Mouse (Mus musculus) lung, embryonic 14.5 days (tissue): ENCODE measurements at regions not wholly inside any gene's neighbourhood (a gene's known extent, or its start where the extent isn't known, plus 50 kb on each side); places are given as distances from the start of the nearest gene placed in this dataset.
A peak's percentile ranks its signal among the peaks of the same experiment; 100 is the strongest.
"Not testable (repeated sequence)": the region's sequence is repeated elsewhere in the genome, so short reads cannot be mapped to it uniquely, and the experiment has no call there.

Experiments
- ATAC-seq: fragments of 200-750 bp; cut with Nextera tagmentation; 2 replicates; pipeline ENCODE4 v1.8.0; 2017; ENCODE audit warnings: mild to moderate bottlenecking, moderate TSS enrichment, moderate library complexity; ENCODE audit not compliant: insufficient read depth
- DNase-seq: peaks from one replicate; pipeline ENCODE4 v3.0.0-alpha.2; 2015
- H3K27ac ChIP-seq: fragments of 300-500 bp; sonication (generic); 2 replicates; pipeline ENCODE4 v1.5.1; 2014; ENCODE audit warnings: low read depth, mild to moderate bottlenecking, moderate library complexity
- H3K27me3 ChIP-seq: fragments of 300-500 bp; sonication (generic); 2 replicates; pipeline ENCODE4 v1.6.1; 2014; ENCODE audit warnings: low read length, control low read depth; ENCODE audit not compliant: insufficient read depth
- H3K36me3 ChIP-seq: fragments of 300-500 bp; sonication (generic); 2 replicates; pipeline ENCODE4 v1.6.1; 2014; ENCODE audit warnings: control low read depth; ENCODE audit not compliant: insufficient read depth
- H3K4me1 ChIP-seq: fragments of 300-500 bp; sonication (generic); 2 replicates; pipeline ENCODE4 v1.6.1; 2014; ENCODE audit warnings: antibody characterized with exemption, control low read depth; ENCODE audit not compliant: insufficient read depth
- H3K4me2 ChIP-seq: fragments of 300-500 bp; sonication (generic); 2 replicates; pipeline ENCODE4 v1.6.1; 2014; ENCODE audit warnings: mild to moderate bottlenecking
- H3K4me3 ChIP-seq: fragments of 300-500 bp; sonication (generic); 2 replicates; pipeline ENCODE4 v1.5.1; 2014; ENCODE audit warnings: low read depth, low read length
- H3K9ac ChIP-seq: fragments of 300-500 bp; sonication (generic); 2 replicates; pipeline ENCODE4 v1.6.1; 2014
- H3K9me3 ChIP-seq: fragments of 300-500 bp; sonication (generic); 2 replicates; pipeline ENCODE4 v1.6.1; 2016; ENCODE audit warnings: low read depth, low read length, control low read depth
- CTCF ChIP-seq: IDR thresholded peaks from 2 replicates; pipeline ENCODE4 v1.5.1; 2016; ENCODE audit warnings: antibody characterized with exemption, low read depth
- WGBS: fragments of 180-500 bp; shearing (Covaris S2); extraction: QIAGEN DNeasy Blood & Tissue Kit; methylation state at CpG from one replicate; pipeline ENCODE4 v1.1.7; 2014; 5-methylcytosine and 5-hydroxymethylcytosine counted together

DNA sequence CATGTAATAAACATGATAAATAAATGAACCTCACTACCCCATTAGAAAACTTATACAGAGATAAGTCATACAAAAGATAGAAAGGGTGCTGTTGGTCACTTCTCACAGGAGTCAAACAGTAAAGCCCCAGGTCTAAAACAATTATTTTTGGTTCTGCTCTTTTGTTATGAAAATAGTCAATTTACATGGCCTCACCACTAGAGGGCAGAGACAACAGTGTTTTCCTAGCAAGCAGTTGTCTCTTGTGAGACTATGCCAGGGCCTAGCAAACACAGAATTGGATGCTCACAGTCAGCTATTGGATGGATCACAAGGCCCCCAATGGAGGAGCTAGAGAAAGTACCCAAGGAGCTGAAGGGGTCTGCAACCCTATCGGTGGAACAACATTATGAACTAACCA, 96.3 kb upstream of the 4930550L24Rik start:
- not testable (repeated sequence) for H3K36me3 ChIP-seq, H3K9me3 ChIP-seq, H3K4me3 ChIP-seq, ATAC-seq, H3K27me3 ChIP-seq, H3K9ac ChIP-seq, H3K4me1 ChIP-seq, H3K4me2 ChIP-seq, H3K27ac ChIP-seq
- WGBS: 50% methylated on average over 1 of the region's 1 CpGs
- peak; percentile 41 for TF ChIP-seq CTCF
- DNase-seq: peak; percentile 36
